Mouse (Mus musculus): ENCODE data around the gene Tpgs1. TPM values are rescaled to one million over a fixed set of nuclear protein-coding genes. Genes with fewer than 3 reads are reported as not detected.

Gene Tpgs1
- 44.6 and 57.4 TPM in 2 replicates for polyA plus RNA-seq (2012; rRNA removed)
- 66.0 and 67.0 TPM in 2 replicates for polyA plus RNA-seq (2014; fragmentation: Nextera tagmentation; extraction: Ambion mirVana)

- ATAC-seq (ENCODE audit: low FRiP score, low read depth) (peak; percentile 86), DNase-seq (ENCODE audit: low spot score) (peak; percentile 92)
- peak within 1 kb of the TSS; percentile 90 for H3K27ac ChIP-seq (replicated peaks; ENCODE audit: low read depth, low read length)
- peak within 1 kb of the TSS; percentile 100 for H3K4me3 ChIP-seq (replicated peaks; ENCODE audit: low read length)
- H3K4me2 ChIP-seq (replicated peaks; ENCODE audit: low read depth, low read length, severe bottlenecking), result peak within 1 kb of the TSS; percentile 93
- 0 out of 2 replicates have a peak, but pooled peaks have one; percentile 52 for TF ChIP-seq POLR2A (IDR thresholded peaks at IDR 0.05; ENCODE audit: borderline replicate concordance, extremely low read depth, insufficient read depth, insufficient read length)
- WGBS, result 2% methylated on average over 45 of the region's 45 CpGs
- H3K36me3 ChIP-seq (ENCODE audit: control insufficient read depth, insufficient read depth, low read length), result peaks cover 4% of the 10 kb centered on the region; the same call in 1 of the 2 replicates
- no peaks in the 10 kb centered on the region for H3K27me3 ChIP-seq (ENCODE audit: control insufficient read depth, insufficient read depth, low read length)
- H3K4me1 ChIP-seq (ENCODE audit: control insufficient read depth, insufficient read depth, low read length), result peaks cover 6% of the 10 kb centered on the region
- no peaks in the 10 kb centered on the region for H3K9me3 ChIP-seq (ENCODE audit: control insufficient read depth, low read length)
- peak within 1 kb of the TSS; percentile 90 for H3K9ac ChIP-seq (ENCODE audit: low read depth, low read length, severe bottlenecking)
These were observed at the start of gene Tpgs1 for GRCm38 (mm10) chr10:79668771-79669575. TSS of gene Tpgs1 (plus strand) at chr10:79669369.

- WGBS, result 72% methylated on average over 11 of the region's 12 CpGs
- H3K27ac ChIP-seq (replicated peaks; ENCODE audit: low read depth, low read length), result no peak overlapping the region
- H3K9me3 ChIP-seq (ENCODE audit: control insufficient read depth, low read length), result no peaks in the 10 kb centered on the region
- no peaks in the 10 kb centered on the region for H3K27me3 ChIP-seq (ENCODE audit: control insufficient read depth, insufficient read depth, low read length)
- no peak overlapping the region for H3K4me2 ChIP-seq (replicated peaks; ENCODE audit: low read depth, low read length, severe bottlenecking)
- no peak for DNase-seq (ENCODE audit: low spot score)
- H3K36me3 ChIP-seq (ENCODE audit: control insufficient read depth, insufficient read depth, low read length), result no peaks in the 10 kb centered on the region
- no peak for ATAC-seq (ENCODE audit: low FRiP score, low read depth)
- no peak overlapping the region for H3K4me3 ChIP-seq (replicated peaks; ENCODE audit: low read length)
- H3K4me1 ChIP-seq (ENCODE audit: control insufficient read depth, insufficient read depth, low read length), result no peaks in the 10 kb centered on the region
- TF ChIP-seq POLR2A (IDR thresholded peaks at IDR 0.05; ENCODE audit: borderline replicate concordance, extremely low read depth, insufficient read depth, insufficient read length), result no peak
- no peak overlapping the region for H3K9ac ChIP-seq (ENCODE audit: low read depth, low read length, severe bottlenecking)
These were observed 45.2 kb upstream of the Tpgs1 start for GRCm38 (mm10) chr10:79623950-79624349.

GRCm38 (mm10) chr10:79625398-79625797 is 43.8 kb upstream of the Tpgs1 start:
- Histone ChIP-seq H3K27me3 (ENCODE audit: control insufficient read depth, insufficient read depth, low read length) (no peaks in the 10 kb centered on the region), H3K27ac (replicated peaks; ENCODE audit: low read depth, low read length) (no peak overlapping the region), H3K36me3 (ENCODE audit: control insufficient read depth, insufficient read depth, low read length) (no peaks in the 10 kb centered on the region), H3K4me3 (replicated peaks; ENCODE audit: low read length) (no peak overlapping the region), H3K4me1 (ENCODE audit: control insufficient read depth, insufficient read depth, low read length) (no peaks in the 10 kb centered on the region), H3K4me2 (replicated peaks; ENCODE audit: low read depth, low read length, severe bottlenecking) (no peak overlapping the region), H3K9ac (ENCODE audit: low read depth, low read length, severe bottlenecking) (no peak overlapping the region), H3K9me3 (ENCODE audit: control insufficient read depth, low read length) (no peaks in the 10 kb centered on the region)
- no peak for TF ChIP-seq POLR2A (IDR thresholded peaks at IDR 0.05; ENCODE audit: borderline replicate concordance, extremely low read depth, insufficient read depth, insufficient read length)
- no peak for DNase-seq (ENCODE audit: low spot score)
- ATAC-seq (ENCODE audit: low FRiP score, low read depth), result no peak
- 84% methylated on average over 9 of the region's 9 CpGs for WGBS

GRCm38 (mm10) chr10:79626156-79626555 is 43.0 kb upstream of the Tpgs1 start:
- 83% methylated on average over 10 of the region's 10 CpGs for WGBS
- Histone ChIP-seq H3K27ac (replicated peaks; ENCODE audit: low read depth, low read length) (no peak overlapping the region), H3K9ac (ENCODE audit: low read depth, low read length, severe bottlenecking) (no peak overlapping the region), H3K4me3 (replicated peaks; ENCODE audit: low read length) (no peak overlapping the region), H3K27me3 (ENCODE audit: control insufficient read depth, insufficient read depth, low read length) (no peaks in the 10 kb centered on the region), H3K4me2 (replicated peaks; ENCODE audit: low read depth, low read length, severe bottlenecking) (no peak overlapping the region), H3K9me3 (ENCODE audit: control insufficient read depth, low read length) (no peaks in the 10 kb centered on the region), H3K4me1 (ENCODE audit: control insufficient read depth, insufficient read depth, low read length) (no peaks in the 10 kb centered on the region), H3K36me3 (ENCODE audit: control insufficient read depth, insufficient read depth, low read length) (no peaks in the 10 kb centered on the region)
- ATAC-seq (ENCODE audit: low FRiP score, low read depth), result no peak
- TF ChIP-seq POLR2A (IDR thresholded peaks at IDR 0.05; ENCODE audit: borderline replicate concordance, extremely low read depth, insufficient read depth, insufficient read length), result no peak
- DNase-seq (ENCODE audit: low spot score), result no peak

GRCm38 (mm10) chr10:79628377-79628776 is 40.8 kb upstream of the Tpgs1 start:
- Histone ChIP-seq H3K27ac (replicated peaks; ENCODE audit: low read depth, low read length) (no peak overlapping the region), H3K27me3 (ENCODE audit: control insufficient read depth, insufficient read depth, low read length) (no peaks in the 10 kb centered on the region), H3K9ac (ENCODE audit: low read depth, low read length, severe bottlenecking) (no peak overlapping the region), H3K4me2 (replicated peaks; ENCODE audit: low read depth, low read length, severe bottlenecking) (no peak overlapping the region), H3K4me1 (ENCODE audit: control insufficient read depth, insufficient read depth, low read length) (no peaks in the 10 kb centered on the region), H3K9me3 (ENCODE audit: control insufficient read depth, low read length) (no peaks in the 10 kb centered on the region), H3K36me3 (ENCODE audit: control insufficient read depth, insufficient read depth, low read length) (no peaks in the 10 kb centered on the region), H3K4me3 (replicated peaks; ENCODE audit: low read length) (no peak overlapping the region)
- TF ChIP-seq POLR2A (IDR thresholded peaks at IDR 0.05; ENCODE audit: borderline replicate concordance, extremely low read depth, insufficient read depth, insufficient read length), result no peak
- ATAC-seq (ENCODE audit: low FRiP score, low read depth) (no peak), DNase-seq (ENCODE audit: low spot score) (no peak)
- 72% methylated on average over 5 of the region's 5 CpGs for WGBS

Measured in limb, embryonic 14.5 days (tissue).